Mouse (Mus musculus): ENCODE measurements around the gene Mrpl24.

DNA sequence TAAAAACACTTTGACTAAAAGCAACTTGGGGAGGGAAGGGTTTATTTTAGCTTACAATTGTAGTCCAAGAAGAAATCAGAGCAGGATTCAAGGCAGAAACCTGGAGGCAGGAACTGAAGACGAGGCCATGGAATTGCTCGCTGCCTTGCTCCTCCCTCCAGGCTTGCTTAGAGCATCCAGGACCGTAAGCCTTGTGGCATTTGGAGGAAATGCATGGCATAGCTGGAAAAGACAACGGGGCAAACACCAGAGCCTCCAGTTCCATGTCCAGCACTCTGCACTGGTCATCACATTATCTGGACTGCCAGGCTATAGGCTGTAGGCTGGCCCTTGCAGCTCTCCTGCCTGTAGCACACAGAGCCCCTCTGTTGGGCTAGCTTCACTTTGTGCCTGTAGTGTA is 15.2 kb downstream of the Mrpl24 start:
- no peak for TF ChIP-seq ZNF384 (IDR thresholded peaks at IDR 0.05; ENCODE audit: low read depth, low read length)
- no peak for TF ChIP-seq ZMIZ1 (IDR thresholded peaks at IDR 0.05; ENCODE audit: low read depth, low read length)
- no peak for TF ChIP-seq MAZ (IDR thresholded peaks at IDR 0.05; ENCODE audit: low read depth, low read length)
- no peak for TF ChIP-seq MAX (IDR thresholded peaks at IDR 0.05; ENCODE audit: low read length)
